Mouse (Mus musculus): ENCODE measurements at regions not wholly inside any gene's neighbourhood (a gene's known extent, or its start where the extent isn't known, plus 50 kb on each side); places are given as distances from the start of the nearest gene placed in this dataset.
A peak's percentile ranks its signal among the peaks of the same experiment; 100 is the strongest.

- ATAC-seq (ENCODE audit: poor library complexity, severe bottlenecking), result peak; percentile 64
Measured at GRCm38 (mm10) chr6:146019699-146020098, 88.3 kb downstream of the Sspn start.

Data from megakaryocyte, adult 5-6 weeks (primary cell).